Mouse (Mus musculus) G1E (cell line): Measurements from ENCODE around the gene Sfr1.

Experiments
- CTCF ChIP-seq: IDR thresholded peaks from 2 replicates; pipeline ENCODE4 v1.5.1; 2012; ENCODE audit warnings: low read depth, low read length, inconsistent platforms, mixed read lengths
- TAL1 ChIP-seq: conservative IDR thresholded peaks from 2 replicates; pipeline ENCODE4 v1.6.1; 2012; ENCODE audit warnings: low read depth, low read length, inconsistent platforms, mixed read lengths

GRCm38 (mm10) chr19:47730691-47731070 is 801 bp upstream of the Sfr1 start:
- TF ChIP-seq CTCF (no peak), TAL1 (no peak)
